Mouse (Mus musculus) CH12.LX (cell line): ENCODE measurements around the gene H1f0.
A peak's percentile ranks its signal among the peaks of the same experiment; 100 is the strongest.

Experiments
- CTCF ChIP-seq, 2 experiments: IDR thresholded peaks in 1 of 2; conservative IDR thresholded peaks in 1 of 2; 2 replicates each; pipeline ENCODE4 v1.5.1; 2011 to 2012; ENCODE audit warnings: low read depth in 2 of 2, low read length in 2 of 2, improper control_type of control experiment in 1 of 2, inconsistent platforms in 1 of 2, mild to moderate bottlenecking in 1 of 2, moderate library complexity in 1 of 2
- EP300 ChIP-seq: IDR thresholded peaks from 2 replicates; pipeline ENCODE4 v1.6.1; 2011; ENCODE audit warnings: low read length, improper control_type of control experiment
- HCFC1 ChIP-seq: IDR thresholded peaks from 2 replicates; pipeline ENCODE4 v1.6.1; 2012; ENCODE audit warnings: low read depth, mild to moderate bottlenecking, inconsistent platforms, low read length, improper control_type of control experiment
- KAT2A ChIP-seq: IDR thresholded peaks from 2 replicates; pipeline ENCODE4 v1.6.1; 2012; ENCODE audit warnings: low read length, improper control_type of control experiment, inconsistent platforms; ENCODE audit not compliant: insufficient replicate concordance
- POLR2A ChIP-seq: IDR thresholded peaks from 2 replicates; pipeline ENCODE4 v1.6.1; 2011; ENCODE audit warnings: low read depth, mild to moderate bottlenecking, improper control_type of control experiment, low read length
- TBP ChIP-seq: conservative IDR thresholded peaks from 2 replicates; pipeline ENCODE4 v1.6.1; 2011; ENCODE audit warnings: low read depth, low read length, improper control_type of control experiment

DNA sequence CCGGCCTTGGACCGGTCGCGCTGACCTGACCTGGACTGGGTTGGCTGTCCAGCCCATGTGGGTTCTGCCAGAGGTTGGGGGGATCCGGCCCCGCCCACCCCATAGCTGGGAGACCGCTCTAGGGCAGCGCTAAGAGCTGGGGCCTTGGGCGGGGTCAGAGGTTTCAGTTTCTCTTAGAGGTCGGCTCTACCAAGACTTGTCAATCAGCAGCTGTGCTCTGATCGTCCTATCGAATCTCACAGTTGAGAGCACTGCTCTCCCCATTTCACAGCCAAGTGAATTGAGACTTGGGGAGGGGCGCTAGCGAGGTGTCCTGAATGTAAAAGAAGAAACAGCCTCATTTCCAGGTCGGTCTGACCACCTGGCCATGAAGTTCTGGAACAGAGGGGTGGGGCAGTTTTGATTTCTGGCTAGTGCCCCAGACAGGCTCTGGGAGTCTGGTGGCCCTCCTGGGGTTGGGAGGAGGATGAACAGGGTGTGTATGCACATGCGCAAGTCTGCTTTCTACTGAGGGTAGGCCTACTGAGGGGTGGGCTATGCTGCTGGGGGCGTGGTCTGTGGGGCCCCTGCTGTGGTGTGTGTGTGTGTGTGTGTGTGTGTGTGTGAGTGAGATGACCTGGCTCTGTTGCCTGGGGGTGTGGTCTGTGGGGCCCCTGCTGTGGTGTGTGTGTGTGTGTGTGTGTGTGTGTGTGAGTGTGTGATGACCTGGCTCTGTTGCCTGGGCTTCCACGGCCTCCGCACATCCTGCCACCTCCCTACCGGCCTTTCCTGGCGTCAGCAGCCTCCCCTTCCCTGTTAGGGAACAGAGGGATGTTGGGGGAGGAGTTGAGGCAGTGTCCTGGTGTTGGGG is 44.6 kb upstream of the H1f0 start:
- TF ChIP-seq EP300 (no peak), KAT2A (no peak), HCFC1 (no peak), TBP (no peak), POLR2A (peak; percentile 51), CTCF (conservative IDR thresholded peaks at IDR 0.05 in 1 of 2, IDR thresholded peaks at IDR 0.05 in 1 of 2; ENCODE audit: low read depth in 2 of 2, low read length in 2 of 2) (no peak)
